Mouse (Mus musculus): ENCODE measurements at regions not wholly inside any gene's neighbourhood (a gene's known extent, or its start where the extent isn't known, plus 50 kb on each side); places are given as distances from the start of the nearest gene placed in this dataset.

GRCm38 (mm10) chr3:143090886-143091285 is 209.1 kb upstream of the Pkn2 start:
- H3K4me2 ChIP-seq = 0 out of 2 replicates have a peak overlapping the region, but pooled peaks have one; percentile 9
- ATAC-seq (ENCODE audit: insufficient number of reproducible peaks, low FRiP score) = peak; percentile 62
- 26% methylated on average over 9 of the region's 9 CpGs for WGBS
- no peaks in the 10 kb centered on the region for H3K36me3 ChIP-seq
- peak overlapping the region; percentile 84 for H3K27ac ChIP-seq (ENCODE audit: poor library complexity, severe bottlenecking)
- H3K27me3 ChIP-seq (replicated peaks) = no peaks in the 10 kb centered on the region
- no peaks in the 10 kb centered on the region for H3K9me3 ChIP-seq (replicated peaks)
- H3K4me3 ChIP-seq = no peak overlapping the region
- peaks cover 20% of the 10 kb centered on the region for H3K4me1 ChIP-seq (replicated peaks)
- no peak overlapping the region for H3K9ac ChIP-seq

GRCm38 (mm10) chr3:143090316-143090715 is 208.5 kb upstream of the Pkn2 start:
- H3K4me1 ChIP-seq (replicated peaks) = peaks cover 20% of the 10 kb centered on the region
- ATAC-seq (ENCODE audit: insufficient number of reproducible peaks, low FRiP score) = no peak
- no peak overlapping the region for H3K9ac ChIP-seq
- no peak overlapping the region for H3K4me2 ChIP-seq
- no peaks in the 10 kb centered on the region for H3K36me3 ChIP-seq
- no peaks in the 10 kb centered on the region for H3K9me3 ChIP-seq (replicated peaks)
- no peak overlapping the region for H3K27ac ChIP-seq (ENCODE audit: poor library complexity, severe bottlenecking)
- WGBS = 77% methylated on average over 3 of the region's 3 CpGs
- H3K4me3 ChIP-seq = no peak overlapping the region
- no peaks in the 10 kb centered on the region for H3K27me3 ChIP-seq (replicated peaks)

DNA sequence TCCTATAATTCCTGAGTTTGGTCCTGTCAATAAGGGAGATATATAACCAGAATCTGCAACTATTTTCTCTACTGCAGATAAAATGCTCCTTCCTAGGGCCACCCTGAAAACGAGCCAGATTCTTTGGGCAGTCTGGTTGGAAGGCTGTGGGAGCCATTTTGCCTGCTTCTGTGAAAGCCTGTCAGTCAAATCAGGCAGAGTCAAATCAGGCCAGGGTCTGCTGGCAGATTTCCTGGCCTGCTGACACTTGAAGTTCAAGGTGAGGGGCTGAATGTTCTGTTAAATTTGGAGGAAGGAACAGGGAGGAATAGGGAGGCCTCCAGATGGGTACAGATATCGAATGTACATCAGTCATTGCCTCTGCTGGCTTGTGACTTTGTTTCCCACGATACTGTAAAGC is 206.0 kb upstream of the Pkn2 start:
- Histone ChIP-seq H3K4me1 (replicated peaks) (peaks cover 16% of the 10 kb centered on the region), H3K9ac (no peak overlapping the region), H3K9me3 (replicated peaks) (no peaks in the 10 kb centered on the region), H3K36me3 (no peaks in the 10 kb centered on the region), H3K4me2 (no peak overlapping the region), H3K27ac (ENCODE audit: poor library complexity, severe bottlenecking) (no peak overlapping the region), H3K4me3 (no peak overlapping the region), H3K27me3 (replicated peaks) (no peaks in the 10 kb centered on the region)
- ATAC-seq (ENCODE audit: insufficient number of reproducible peaks, low FRiP score) = no peak
- WGBS = 58% methylated on average over 3 of the region's 3 CpGs

GRCm38 (mm10) chr3:143078310-143078709 is 196.5 kb upstream of the Pkn2 start:
- H3K27me3 ChIP-seq (replicated peaks) = no peaks in the 10 kb centered on the region
- WGBS = 90% methylated on average over 7 of the region's 7 CpGs
- no peak for ATAC-seq (ENCODE audit: insufficient number of reproducible peaks, low FRiP score)
- H3K36me3 ChIP-seq = no peaks in the 10 kb centered on the region
- H3K9ac ChIP-seq = no peak overlapping the region
- H3K4me2 ChIP-seq = no peak overlapping the region
- H3K4me1 ChIP-seq (replicated peaks) = 0 out of 2 replicates have a peak, but pooled peaks cover 3% of the 10 kb centered on the region
- H3K4me3 ChIP-seq = no peak overlapping the region
- H3K27ac ChIP-seq (ENCODE audit: poor library complexity, severe bottlenecking) = no peak overlapping the region
- H3K9me3 ChIP-seq (replicated peaks) = no peaks in the 10 kb centered on the region

DNA sequence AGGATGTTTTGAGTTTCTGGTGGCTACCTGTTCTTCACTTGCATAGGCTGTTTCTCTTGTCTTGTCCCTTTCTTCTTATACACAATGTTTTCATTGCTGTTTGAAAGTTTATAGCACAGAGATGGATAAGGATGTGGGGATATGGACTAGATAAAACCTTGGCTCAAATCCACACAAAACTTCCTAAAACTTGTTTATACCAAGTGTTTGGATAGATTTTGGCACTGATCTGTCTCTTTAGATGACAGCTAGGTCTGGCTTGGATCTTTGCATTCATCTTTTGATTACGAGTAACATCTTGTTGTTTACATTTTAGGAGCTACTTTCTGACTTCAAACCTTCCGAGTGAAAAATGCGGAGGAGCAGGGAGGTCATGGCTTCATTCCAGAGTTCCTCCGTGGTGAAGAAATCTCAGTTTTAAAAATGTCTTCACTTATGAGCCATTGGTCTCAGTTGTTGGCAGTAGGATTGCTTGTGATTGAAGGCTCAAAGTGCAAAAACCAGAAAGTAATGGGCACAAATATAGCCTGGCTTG is 190.1 kb upstream of the Pkn2 start:
- H3K4me1 ChIP-seq (replicated peaks) = no peaks in the 10 kb centered on the region
- H3K27me3 ChIP-seq (replicated peaks) = no peaks in the 10 kb centered on the region
- H3K9me3 ChIP-seq (replicated peaks) = no peaks in the 10 kb centered on the region
- no peak overlapping the region for H3K4me3 ChIP-seq
- H3K36me3 ChIP-seq = no peaks in the 10 kb centered on the region
- WGBS = 66% methylated on average over 4 of the region's 4 CpGs
- no peak overlapping the region for H3K27ac ChIP-seq (ENCODE audit: poor library complexity, severe bottlenecking)
- no peak overlapping the region for H3K9ac ChIP-seq
- no peak overlapping the region for H3K4me2 ChIP-seq
- ATAC-seq (ENCODE audit: insufficient number of reproducible peaks, low FRiP score) = no peak

DNA sequence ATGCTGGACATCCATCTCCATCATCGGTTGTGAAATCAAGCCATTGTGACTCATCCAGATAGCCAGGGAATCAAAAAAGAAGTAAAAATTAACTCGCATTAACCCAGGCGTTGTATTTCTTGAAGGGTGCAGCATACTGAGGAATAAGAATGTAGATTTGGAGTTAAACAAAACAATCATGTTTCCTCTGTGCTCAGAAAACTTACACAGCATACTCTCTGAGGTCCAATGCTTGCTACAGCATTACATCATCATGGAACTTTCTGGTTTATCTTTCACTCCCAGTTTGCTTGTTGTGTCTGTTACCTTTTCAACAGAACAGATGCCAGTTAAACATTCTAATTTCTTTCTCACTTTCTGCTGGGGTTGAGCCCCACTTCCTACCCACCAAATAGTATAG is 173.1 kb upstream of the Pkn2 start:
- H3K9me3 ChIP-seq (replicated peaks) = no peaks in the 10 kb centered on the region
- WGBS = 74% methylated on average over 3 of the region's 3 CpGs
- no peak overlapping the region for H3K4me3 ChIP-seq
- no peaks in the 10 kb centered on the region for H3K36me3 ChIP-seq
- H3K27me3 ChIP-seq (replicated peaks) = no peaks in the 10 kb centered on the region
- no peak overlapping the region for H3K27ac ChIP-seq (ENCODE audit: poor library complexity, severe bottlenecking)
- H3K4me1 ChIP-seq (replicated peaks) = no peaks in the 10 kb centered on the region
- H3K9ac ChIP-seq = no peak overlapping the region
- ATAC-seq (ENCODE audit: insufficient number of reproducible peaks, low FRiP score) = no peak
- no peak overlapping the region for H3K4me2 ChIP-seq

- Histone ChIP-seq H3K9me3 (replicated peaks) (no peaks in the 10 kb centered on the region), H3K4me3 (no peak overlapping the region), H3K4me1 (replicated peaks) (no peaks in the 10 kb centered on the region), H3K9ac (no peak overlapping the region), H3K27ac (ENCODE audit: poor library complexity, severe bottlenecking) (no peak overlapping the region), H3K27me3 (replicated peaks) (no peaks in the 10 kb centered on the region), H3K36me3 (no peaks in the 10 kb centered on the region), H3K4me2 (no peak overlapping the region)
- ATAC-seq (ENCODE audit: insufficient number of reproducible peaks, low FRiP score) = no peak
- 82% methylated on average over 11 of the region's 11 CpGs for WGBS
Observed at GRCm38 (mm10) chr3:143053286-143053993, 171.6 kb upstream of the Pkn2 start.

- Histone ChIP-seq H3K27me3 (replicated peaks) (no peaks in the 10 kb centered on the region), H3K36me3 (no peaks in the 10 kb centered on the region), H3K4me1 (replicated peaks) (no peaks in the 10 kb centered on the region), H3K9ac (no peak overlapping the region), H3K27ac (ENCODE audit: poor library complexity, severe bottlenecking) (no peak overlapping the region), H3K9me3 (replicated peaks) (no peaks in the 10 kb centered on the region), H3K4me2 (no peak overlapping the region), H3K4me3 (no peak overlapping the region)
- no peak for ATAC-seq (ENCODE audit: insufficient number of reproducible peaks, low FRiP score)
- WGBS = 84% methylated on average over 3 of the region's 3 CpGs
Observed at GRCm38 (mm10) chr3:143040666-143041065, 158.9 kb upstream of the Pkn2 start.

- ATAC-seq (ENCODE audit: insufficient number of reproducible peaks, low FRiP score) = no peak
Observed at GRCm38 (mm10) chr3:143036108-143036507, 154.3 kb upstream of the Pkn2 start.

DNA sequence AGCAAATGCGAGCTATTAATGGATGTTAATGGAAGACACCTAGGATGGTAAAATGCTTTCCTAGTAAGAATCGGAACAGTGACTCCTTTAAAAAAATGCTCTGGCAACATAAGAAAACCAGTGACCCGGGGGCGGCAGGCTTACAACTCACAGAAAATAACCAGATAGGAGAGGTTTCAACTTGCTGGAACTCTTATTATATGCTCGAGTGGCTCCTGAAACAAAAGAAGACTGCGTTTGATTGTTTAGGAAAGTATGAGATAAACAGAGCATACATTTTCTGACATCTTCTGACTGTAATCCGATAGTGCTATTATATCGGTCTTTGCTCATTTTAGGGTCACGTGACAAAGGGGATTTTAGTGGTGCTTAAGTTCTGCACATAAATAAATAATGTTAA is 152.8 kb upstream of the Pkn2 start:
- no peak for ATAC-seq (ENCODE audit: insufficient number of reproducible peaks, low FRiP score)
- no peak overlapping the region for H3K4me3 ChIP-seq
- no peak overlapping the region for H3K4me2 ChIP-seq
- 82% methylated on average over 9 of the region's 9 CpGs for WGBS
- H3K27me3 ChIP-seq (replicated peaks) = no peaks in the 10 kb centered on the region
- no peak overlapping the region for H3K9ac ChIP-seq
- no peaks in the 10 kb centered on the region for H3K36me3 ChIP-seq
- no peaks in the 10 kb centered on the region for H3K9me3 ChIP-seq (replicated peaks)
- no peaks in the 10 kb centered on the region for H3K4me1 ChIP-seq (replicated peaks)
- H3K27ac ChIP-seq (ENCODE audit: poor library complexity, severe bottlenecking) = no peak overlapping the region

More at GRCm38 (mm10) chr3:143036108-143036507, 154.3 kb upstream of the Pkn2 start:
- Histone ChIP-seq H3K9me3 (replicated peaks) (no peaks in the 10 kb centered on the region), H3K4me1 (replicated peaks) (no peaks in the 10 kb centered on the region), H3K9ac (no peak overlapping the region), H3K27me3 (replicated peaks) (no peaks in the 10 kb centered on the region), H3K4me2 (no peak overlapping the region), H3K36me3 (no peaks in the 10 kb centered on the region), H3K4me3 (no peak overlapping the region), H3K27ac (ENCODE audit: poor library complexity, severe bottlenecking) (no peak overlapping the region)
- WGBS = 84% methylated on average over 1 of the region's 1 CpGs

GRCm38 (mm10) chr3:143022486-143022885 is 140.7 kb upstream of the Pkn2 start:
- Histone ChIP-seq H3K4me2 (no peak overlapping the region), H3K4me3 (no peak overlapping the region), H3K27ac (ENCODE audit: poor library complexity, severe bottlenecking) (no peak overlapping the region), H3K27me3 (replicated peaks) (no peaks in the 10 kb centered on the region), H3K36me3 (no peaks in the 10 kb centered on the region), H3K9ac (no peak overlapping the region), H3K9me3 (replicated peaks) (no peaks in the 10 kb centered on the region), H3K4me1 (replicated peaks) (no peaks in the 10 kb centered on the region)
- whole genome bisulfite sequencing = 69% methylated on average over 4 of the region's 4 CpGs
- no peak for ATAC-seq (ENCODE audit: insufficient number of reproducible peaks, low FRiP score)
